Mouse (Mus musculus): ENCODE measurements around the gene Nrp1.

DNA sequence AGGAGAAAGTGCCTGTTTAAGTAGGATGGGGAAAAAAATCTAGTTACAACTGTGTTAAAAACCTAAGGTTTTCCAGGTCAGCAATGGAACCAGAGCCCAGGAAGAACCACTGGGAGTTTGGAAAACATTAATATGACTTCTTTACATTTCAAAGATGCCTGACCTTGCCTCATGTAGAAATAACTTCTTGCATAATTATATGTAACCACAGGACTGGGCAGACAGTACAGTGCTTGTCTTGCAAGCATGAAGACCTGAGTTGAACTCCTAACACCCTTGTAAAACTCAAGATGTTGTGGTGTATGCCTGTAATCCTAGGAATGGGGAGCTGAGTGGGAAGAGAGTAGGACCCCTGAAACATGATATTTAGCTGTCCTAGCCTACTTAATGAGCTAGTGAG, 61.6 kb downstream of the Nrp1 start:
- no peak for TF ChIP-seq CTCF (IDR thresholded peaks at IDR 0.05)
- no peak for TF ChIP-seq EP300 (IDR thresholded peaks at IDR 0.05)
